Mouse (Mus musculus): ENCODE measurements at regions not wholly inside any gene's neighbourhood (a gene's known extent, or its start where the extent isn't known, plus 50 kb on each side); places are given as distances from the start of the nearest gene placed in this dataset.

- no peak for TF ChIP-seq CTCF (IDR thresholded peaks at IDR 0.05)
- Histone ChIP-seq H3K4me3 (no peak overlapping the region), H3K27ac (no peak overlapping the region)
- intact Hi-C loops (cut with DNase I): no loop called here
- no peak for DNase-seq
Measured at GRCm38 (mm10) chr4:124189352-124189992, 271.6 kb upstream of the 4930535I16Rik start.

- Histone ChIP-seq H3K4me3 (no peak overlapping the region), H3K27ac (no peak overlapping the region)
- DNase-seq: no peak
- intact Hi-C loops (cut with DNase I): no loop called here
- TF ChIP-seq CTCF (IDR thresholded peaks at IDR 0.05): no peak
Measured at GRCm38 (mm10) chr4:124187108-124187507, 269.3 kb upstream of the 4930535I16Rik start.

GRCm38 (mm10) chr4:124181335-124181734 is 263.5 kb upstream of the 4930535I16Rik start:
- Histone ChIP-seq H3K4me3 (no peak overlapping the region), H3K27ac (no peak overlapping the region)
- intact Hi-C loops (cut with DNase I): no loop called here
- TF ChIP-seq CTCF (IDR thresholded peaks at IDR 0.05): no peak
- DNase-seq: no peak

- H3K4me3 ChIP-seq: no peak overlapping the region
- H3K27ac ChIP-seq: no peak overlapping the region
- intact Hi-C loops (cut with DNase I): no loop called here
- TF ChIP-seq CTCF (IDR thresholded peaks at IDR 0.05): no peak
- no peak for DNase-seq
Measured at GRCm38 (mm10) chr4:124178401-124179018, 260.7 kb upstream of the 4930535I16Rik start.

GRCm38 (mm10) chr4:124175531-124175930 is 257.7 kb upstream of the 4930535I16Rik start:
- no peak for DNase-seq
- Histone ChIP-seq H3K27ac (no peak overlapping the region), H3K4me3 (no peak overlapping the region)
- intact Hi-C loops (cut with DNase I): no loop called here
- no peak for TF ChIP-seq CTCF (IDR thresholded peaks at IDR 0.05)

GRCm38 (mm10) chr4:124154627-124155026 is 236.8 kb upstream of the 4930535I16Rik start:
- no peak for DNase-seq
- Histone ChIP-seq H3K4me3 (no peak overlapping the region), H3K27ac (no peak overlapping the region)
- intact Hi-C loops (cut with DNase I): no loop called here
- TF ChIP-seq CTCF (IDR thresholded peaks at IDR 0.05): no peak

- Histone ChIP-seq H3K4me3 (no peak overlapping the region), H3K27ac (no peak overlapping the region)
- intact Hi-C loops (cut with DNase I): no loop called here
- DNase-seq: no peak
- TF ChIP-seq CTCF (IDR thresholded peaks at IDR 0.05): no peak
Measured at GRCm38 (mm10) chr4:124149771-124150451, 232.1 kb upstream of the 4930535I16Rik start.

GRCm38 (mm10) chr4:124149037-124149436 is 231.2 kb upstream of the 4930535I16Rik start:
- H3K4me3 ChIP-seq: no peak overlapping the region
- no peak overlapping the region for H3K27ac ChIP-seq
- no peak for DNase-seq
- intact Hi-C loops (cut with DNase I): no loop called here
- TF ChIP-seq CTCF (IDR thresholded peaks at IDR 0.05): no peak

GRCm38 (mm10) chr4:124147276-124147675 is 229.5 kb upstream of the 4930535I16Rik start:
- H3K27ac ChIP-seq: no peak overlapping the region
- TF ChIP-seq CTCF (IDR thresholded peaks at IDR 0.05): no peak
- no peak overlapping the region for H3K4me3 ChIP-seq
- intact Hi-C loops (cut with DNase I): no loop called here
- DNase-seq: no peak

- DNase-seq: no peak
Measured at GRCm38 (mm10) chr4:124146135-124146534, 228.3 kb upstream of the 4930535I16Rik start.

GRCm38 (mm10) chr4:124143630-124144029 is 225.8 kb upstream of the 4930535I16Rik start:
- DNase-seq: no peak
- intact Hi-C loops (cut with DNase I): loop anchor here (5.0 kb wide), 1 partner anchor 519 kb away; no protein-coding TSS in a partner anchor

More at GRCm38 (mm10) chr4:124146135-124146534, 228.3 kb upstream of the 4930535I16Rik start:
- no peak overlapping the region for H3K4me3 ChIP-seq
- H3K27ac ChIP-seq: no peak overlapping the region
- intact Hi-C loops (cut with DNase I): no loop called here
- TF ChIP-seq CTCF (IDR thresholded peaks at IDR 0.05): no peak

GRCm38 (mm10) chr4:124143226-124143625 is 225.4 kb upstream of the 4930535I16Rik start:
- no peak for TF ChIP-seq CTCF (IDR thresholded peaks at IDR 0.05)
- intact Hi-C loops (cut with DNase I): loop anchor here (5.0 kb wide), 1 partner anchor 519 kb away; no protein-coding TSS in a partner anchor

More at GRCm38 (mm10) chr4:124143630-124144029, 225.8 kb upstream of the 4930535I16Rik start:
- no peak overlapping the region for H3K27ac ChIP-seq
- TF ChIP-seq CTCF (IDR thresholded peaks at IDR 0.05): no peak
- no peak overlapping the region for H3K4me3 ChIP-seq

GRCm38 (mm10) chr4:124142083-124142482 is 224.3 kb upstream of the 4930535I16Rik start:
- H3K4me3 ChIP-seq: no peak overlapping the region
- peak; percentile 69 for DNase-seq
- H3K27ac ChIP-seq: no peak overlapping the region
- intact Hi-C loops (cut with DNase I): loop anchor here (1.0 to 5.0 kb wide), 2 partner anchors 520 to 533 kb away; no protein-coding TSS in a partner anchor
- peak; percentile 95; the same call in 1 of the 2 replicates for TF ChIP-seq CTCF (IDR thresholded peaks at IDR 0.05)

More at GRCm38 (mm10) chr4:124143226-124143625, 225.4 kb upstream of the 4930535I16Rik start:
- no peak for DNase-seq
- H3K4me3 ChIP-seq: no peak overlapping the region
- no peak overlapping the region for H3K27ac ChIP-seq
